Mouse (Mus musculus) gastrocnemius, postnatal 36 days (tissue): ENCODE data around the gene Rps27l. TPM values are rescaled to one million over a fixed set of nuclear protein-coding genes. Genes with fewer than 3 reads are reported as not detected.
"Not testable (repeated sequence)": the region's sequence is repeated elsewhere in the genome, so short reads cannot be mapped to it uniquely, and the experiment has no call there.

Source experiments
- DNase-seq, 2 experiments: peaks; one replicate each; pipeline ENCODE4 v3.0.0; 2022
- intact Hi-C: fragments of 180-260 bp; cut with DNase I; formaldehyde crosslinking; loops from one replicate; pipeline ENCODE4 v1.15.1; 2025
- long read RNA-seq, 2 experiments: library from polyadenylated mRNA; stranded (forward); transcript quantifications; one replicate each; pipeline ENCODE4 v2.0.0; 2021
- total RNA-seq, 2 experiments: library from RNA; stranded (reverse); gene quantifications; 2 replicates each; pipeline ENCODE4 v1.2.3; 2021

Rps27l gene
- total RNA-seq: 100 to 1,000 TPM; 170 to 203 TPM
- long read RNA-seq, experiment 1, transcript Rps27l-201 (4 exons, 499 nt): major isoform, 228 of 241 reads
- long read RNA-seq, experiment 1, partial matches to known transcripts: 8 of 241 reads
- long read RNA-seq, experiment 1, other reads (novel, unspliced or antisense): 2 of 241 reads
- long read RNA-seq, experiment 2, transcript Rps27l-201 (4 exons, 499 nt): major isoform, 281 of 295 reads
- long read RNA-seq, experiment 2, partial matches to known transcripts: 9 of 295 reads
- long read RNA-seq, experiment 2, other reads (novel, unspliced or antisense): 2 of 295 reads

DNA sequence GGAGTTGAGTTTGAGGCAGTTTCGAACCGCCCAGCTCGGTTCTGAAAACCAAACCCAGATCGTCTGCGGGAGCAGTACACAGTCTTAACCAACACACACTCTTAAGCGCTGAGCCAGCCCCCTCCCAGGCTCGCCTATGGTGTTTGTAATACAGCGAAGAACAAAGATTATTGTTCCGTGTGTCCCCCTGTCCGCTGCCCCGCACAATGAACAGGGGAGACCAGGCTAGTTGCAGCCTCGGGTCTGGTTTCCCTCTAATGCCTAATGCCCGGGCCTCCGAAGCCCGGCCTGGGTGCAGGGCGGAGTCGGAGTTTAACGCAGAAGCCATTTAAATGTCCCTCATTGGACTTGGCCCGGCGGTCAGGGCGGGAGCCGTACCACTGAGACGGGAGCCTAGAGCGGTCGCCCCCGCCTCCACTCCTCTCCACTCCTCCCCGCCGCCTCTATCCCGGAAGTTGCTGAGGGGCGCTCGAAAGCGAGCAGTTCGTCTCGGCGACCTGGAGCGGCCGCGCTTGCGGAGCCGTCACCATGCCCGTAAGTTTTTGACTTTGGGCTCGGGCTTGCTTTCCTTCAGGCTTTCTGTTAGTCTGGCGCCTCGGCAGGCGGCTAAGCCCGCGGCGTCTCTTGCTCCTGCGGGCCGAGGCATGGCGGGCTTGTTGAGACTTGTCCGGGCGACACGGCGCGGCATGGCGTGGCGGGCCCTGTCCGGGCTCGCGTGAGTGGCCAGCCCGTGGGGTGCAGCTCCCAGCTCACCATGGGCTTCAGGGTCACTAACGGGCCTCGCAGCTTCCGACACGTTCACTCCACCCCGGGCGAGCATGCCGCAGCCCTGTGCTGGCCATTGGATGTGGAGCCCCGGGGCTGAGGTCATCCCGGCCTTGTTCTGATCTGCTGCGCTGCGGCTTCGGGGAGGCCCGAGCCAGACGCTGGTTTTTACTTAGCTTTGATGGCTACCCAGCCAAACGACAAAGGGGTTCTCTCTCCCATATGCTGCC is at the start of gene Rps27l:
Gene Rps27l (plus strand): TSS at position 440 of the 995 bp plus-strand sequence.
- DNase-seq: peak; percentile 90 to 93
- intact Hi-C loops: loop anchor here (2.0 kb wide), 1 partner anchor 29 kb away; the partner anchor contains the start of gene Lactb

DNA sequence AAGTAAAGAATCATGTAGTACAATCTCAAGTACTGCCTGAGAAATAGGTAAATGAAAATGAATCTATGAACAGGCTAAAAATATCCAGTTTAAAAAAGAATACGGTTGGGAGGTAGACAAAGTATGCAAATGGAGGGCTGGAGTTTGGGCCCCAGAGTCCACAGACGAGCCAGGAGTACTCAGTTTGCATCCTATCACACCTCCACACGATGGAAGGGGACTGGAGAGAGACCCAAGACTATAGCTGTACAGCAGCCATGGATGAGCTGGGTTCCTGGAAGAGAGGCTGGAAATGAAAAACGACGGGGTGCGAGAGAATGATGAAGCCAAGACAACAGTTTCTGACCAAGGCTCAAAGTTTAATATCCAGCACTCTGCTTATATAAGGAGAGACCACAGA is 48.9 kb upstream of the Rps27l start:
- DNase-seq: no peak
- intact Hi-C loops: no loop called here

DNA sequence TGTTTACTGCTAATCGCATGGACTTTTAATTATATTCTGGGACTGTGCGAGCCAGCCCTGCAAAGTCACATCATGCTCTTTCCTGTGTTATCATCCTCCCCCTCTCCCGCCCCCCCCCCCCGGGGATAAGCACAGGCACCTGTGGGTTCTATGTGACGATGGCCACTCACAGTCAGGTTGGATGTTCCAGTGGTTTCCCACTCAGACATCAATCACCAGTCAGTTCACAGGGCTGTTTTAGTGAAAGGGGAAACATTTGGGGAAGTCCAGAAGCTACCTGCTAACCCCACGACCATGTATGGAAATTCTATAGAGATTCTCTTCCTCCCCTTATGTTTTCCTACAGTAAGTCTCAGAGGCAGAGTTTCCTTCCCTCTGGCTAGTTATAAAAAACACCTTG is 48.0 kb upstream of the Rps27l start:
- DNase-seq: no peak
- intact Hi-C loops: no loop called here

DNA sequence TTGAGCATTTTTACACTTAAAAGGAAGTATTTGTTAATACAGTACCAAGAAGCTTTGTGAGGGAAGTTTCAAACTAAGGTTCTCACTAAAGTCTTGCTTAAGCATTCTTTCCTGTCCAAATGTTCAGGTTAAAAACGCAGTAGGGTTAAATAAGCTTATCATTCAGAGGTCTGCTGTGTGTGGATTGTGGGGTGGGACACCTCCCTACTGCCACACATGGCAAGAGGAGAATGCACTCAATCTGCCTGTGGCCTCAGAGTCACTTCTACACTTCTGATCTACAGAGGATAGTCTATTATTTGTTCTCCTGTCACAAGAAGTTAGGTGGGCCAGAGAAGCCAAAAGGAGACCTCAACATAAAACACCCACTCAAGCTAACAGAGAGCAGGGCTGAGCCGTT is 46.8 kb upstream of the Rps27l start:
- intact Hi-C loops: no loop called here
- no peak for DNase-seq

DNA sequence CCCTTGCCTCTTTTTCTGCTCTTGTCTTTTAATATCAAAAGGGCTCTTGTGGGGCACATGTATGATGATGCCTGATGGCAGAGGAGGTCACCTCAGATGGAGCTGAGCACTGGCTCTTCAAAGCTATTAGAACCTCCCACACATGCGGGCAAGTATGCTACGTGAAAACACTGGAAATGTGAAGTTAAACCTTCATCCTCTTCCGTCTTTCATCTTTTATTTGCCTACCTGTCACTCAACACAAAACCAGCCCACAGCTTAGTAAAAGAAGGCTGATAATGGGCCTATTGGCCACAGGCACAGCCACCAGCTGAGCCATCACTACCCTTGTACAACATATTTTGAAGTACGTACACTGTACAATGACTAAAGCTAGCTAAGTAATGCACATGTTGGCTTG is 46.4 kb upstream of the Rps27l start:
- intact Hi-C loops: no loop called here
- DNase-seq: no peak

DNA sequence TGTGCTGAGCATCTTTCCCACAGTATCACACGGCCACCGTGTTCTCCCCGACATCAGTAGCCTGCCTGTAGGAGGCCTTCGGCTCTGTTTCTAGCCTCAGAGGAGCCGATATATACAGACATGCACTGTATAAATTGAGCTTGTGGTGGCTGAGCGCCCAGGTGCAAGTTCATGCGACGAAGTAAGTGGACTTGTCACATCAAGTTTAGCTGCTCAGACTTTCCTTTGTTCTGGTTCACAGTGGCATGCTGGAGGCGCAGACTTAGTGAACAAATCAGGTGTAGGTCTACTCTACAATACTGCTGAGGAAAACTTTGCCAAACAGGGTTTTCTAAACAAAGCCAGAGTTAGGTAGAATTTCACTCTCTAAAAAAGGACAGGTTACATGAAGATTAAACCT is 39.9 kb upstream of the Rps27l start:
- no peak for DNase-seq
- intact Hi-C loops: no loop called here

DNA sequence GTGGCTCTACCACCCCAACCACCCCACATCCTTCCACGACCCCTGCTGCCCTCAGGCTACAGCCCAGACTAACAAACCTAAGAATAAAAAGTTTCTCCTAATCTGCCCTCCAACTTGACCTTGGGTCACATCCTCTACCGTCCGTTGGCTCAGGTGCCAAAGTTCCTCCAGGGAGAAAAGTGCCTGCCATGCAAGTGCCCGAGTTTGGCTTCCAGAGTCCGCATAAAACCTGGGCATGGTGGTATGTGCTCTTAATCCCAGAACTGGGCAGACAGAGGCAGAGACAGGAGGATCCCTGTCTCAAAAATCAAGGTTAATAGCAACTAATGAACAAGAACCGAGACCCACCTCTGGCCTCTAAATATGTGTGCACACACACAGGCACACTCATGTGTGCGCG is 38.8 kb upstream of the Rps27l start:
- intact Hi-C loops: no loop called here
- DNase-seq: no peak

DNA sequence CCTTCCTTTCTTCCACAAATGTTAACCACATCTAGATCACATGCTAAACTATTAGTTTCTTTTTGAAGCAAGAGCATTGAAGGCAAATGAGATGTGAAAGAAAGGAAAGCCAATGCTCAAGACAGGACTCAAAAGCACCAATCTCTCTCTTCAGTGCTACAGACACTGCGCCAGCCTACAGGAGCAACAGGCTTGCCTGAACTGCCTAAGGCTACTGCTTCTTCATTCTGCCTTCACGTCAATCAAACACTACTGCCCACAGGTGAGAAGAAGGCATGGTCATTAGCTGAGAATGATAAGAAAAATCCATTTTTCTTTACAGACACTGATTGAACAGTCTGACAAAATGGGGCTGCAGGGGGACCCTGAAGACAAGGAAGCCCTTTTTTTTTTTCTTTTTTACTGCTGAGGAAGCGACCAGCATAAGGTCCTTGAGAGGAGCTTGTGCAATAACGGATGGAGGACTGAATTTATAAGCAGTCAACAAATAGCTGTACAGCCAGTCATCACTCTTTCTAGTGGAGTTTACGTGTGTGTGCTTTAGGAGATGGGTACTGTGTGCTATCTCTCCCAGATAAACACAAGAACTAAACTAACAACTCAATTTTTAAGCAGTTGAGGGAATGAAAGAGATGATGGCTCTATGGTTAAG is 38.0 kb upstream of the Rps27l start:
- no peak for DNase-seq
- intact Hi-C loops: no loop called here

DNA sequence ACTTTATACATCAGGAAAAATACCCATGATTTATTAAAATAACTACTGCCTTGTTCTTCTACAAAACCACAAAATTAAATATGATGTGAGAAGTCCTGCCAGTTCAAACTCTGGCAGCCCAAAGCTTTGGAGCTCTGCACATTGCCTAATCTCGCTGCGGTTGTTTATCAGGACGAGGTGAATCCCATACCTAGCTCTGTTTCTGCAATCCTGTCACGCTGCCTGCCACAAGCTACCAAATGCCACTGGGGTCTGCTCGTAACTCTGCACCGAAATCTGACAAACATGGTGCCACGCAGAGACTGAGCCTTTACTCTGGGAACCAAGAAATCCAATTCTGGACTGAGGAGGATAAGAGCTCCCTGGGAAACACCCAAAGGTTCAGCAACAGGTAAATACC is 36.0 kb upstream of the Rps27l start:
- no peak for DNase-seq
- intact Hi-C loops: no loop called here

DNA sequence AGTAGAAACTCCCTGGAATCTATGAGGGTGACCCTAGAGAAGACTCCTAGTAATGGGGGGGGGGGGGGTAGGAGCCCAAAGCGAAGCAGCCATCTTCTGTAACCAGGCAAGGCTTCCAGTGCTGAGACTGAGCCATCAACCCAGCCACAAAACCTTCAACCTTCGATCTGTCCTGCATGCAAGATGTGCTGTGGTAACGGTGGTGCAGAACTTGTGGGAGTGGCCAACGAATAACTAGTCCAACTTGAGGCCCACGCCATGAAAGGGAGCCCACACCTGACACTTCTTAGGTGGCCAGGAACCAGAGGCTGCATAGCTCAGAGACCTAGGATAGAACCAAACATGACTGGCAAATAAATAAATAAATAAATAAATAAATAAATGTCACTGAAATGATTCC is 35.2 kb upstream of the Rps27l start:
- DNase-seq: no peak
- intact Hi-C loops: no loop called here

DNA sequence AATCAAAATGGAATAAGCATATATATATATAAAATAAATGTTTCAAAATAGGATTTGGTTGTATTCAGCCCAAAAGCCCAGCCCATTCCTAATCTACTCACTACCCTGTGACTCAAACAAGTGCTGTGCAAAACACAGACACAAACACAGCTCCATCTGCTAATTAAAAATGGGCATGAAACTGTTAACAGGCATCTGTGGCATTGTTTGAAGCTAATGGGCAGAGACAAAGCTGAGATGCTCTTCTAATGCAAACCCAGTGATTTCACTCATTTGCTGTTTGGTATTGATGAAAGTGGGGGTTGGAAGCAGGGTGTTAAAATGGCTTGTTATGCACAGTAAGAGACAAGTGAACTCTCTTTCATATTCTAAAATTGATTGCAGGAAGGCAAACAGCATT is 33.6 kb upstream of the Rps27l start:
- DNase-seq: no peak
- intact Hi-C loops: no loop called here

DNA sequence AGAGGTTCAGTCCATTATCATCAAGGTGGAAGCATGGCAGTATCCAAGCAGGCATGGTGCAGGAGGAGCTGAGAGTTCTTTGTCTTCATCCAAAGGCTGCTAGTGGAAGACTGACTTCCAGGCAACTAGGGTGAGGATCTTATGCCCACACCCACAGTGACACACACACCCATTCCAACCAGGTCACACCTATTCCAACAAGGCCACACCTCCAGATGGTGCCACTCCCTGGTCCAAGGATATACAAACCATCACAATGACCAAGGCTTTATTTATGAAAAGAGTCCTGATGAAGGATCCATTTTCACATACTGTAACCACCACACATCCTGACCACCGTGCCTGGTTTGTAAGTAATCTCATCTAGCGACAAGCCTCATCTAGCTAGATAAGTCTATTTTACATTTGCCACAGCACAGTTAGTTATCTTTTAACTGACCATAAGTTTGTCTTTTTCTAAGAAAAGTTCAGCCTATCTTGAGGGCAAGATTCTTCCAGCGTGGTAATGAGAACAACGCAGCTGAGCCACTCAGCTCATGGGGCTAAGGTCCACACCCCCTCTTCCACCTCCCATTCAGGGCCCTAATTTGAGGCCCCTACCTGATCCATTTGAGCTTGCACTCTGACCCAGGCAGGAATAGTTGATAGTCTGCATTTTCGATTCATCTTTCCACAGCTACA is 32.5 kb upstream of the Rps27l start:
- intact Hi-C loops, DNase-seq: not testable (repeated sequence)

DNA sequence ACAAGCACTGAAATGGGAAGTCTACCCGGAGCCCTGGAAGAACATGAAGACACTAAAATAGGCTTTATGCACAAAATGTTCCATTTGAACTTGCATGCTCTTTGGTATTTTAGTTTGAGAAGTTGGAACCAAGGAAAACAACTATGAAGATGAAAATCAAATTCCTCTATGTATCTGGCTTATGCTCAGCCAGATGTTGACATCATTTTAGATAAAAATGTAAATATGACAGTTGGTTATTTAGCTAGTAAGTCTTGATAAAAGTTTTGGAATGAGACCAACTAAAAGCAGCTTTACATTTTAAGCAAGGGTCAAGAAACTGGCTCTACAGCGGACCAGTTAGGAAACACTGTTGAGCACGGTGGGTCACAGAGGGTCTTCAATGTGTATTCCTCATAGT is 31.3 kb upstream of the Rps27l start:
- intact Hi-C loops: no loop called here
- no peak for DNase-seq

DNA sequence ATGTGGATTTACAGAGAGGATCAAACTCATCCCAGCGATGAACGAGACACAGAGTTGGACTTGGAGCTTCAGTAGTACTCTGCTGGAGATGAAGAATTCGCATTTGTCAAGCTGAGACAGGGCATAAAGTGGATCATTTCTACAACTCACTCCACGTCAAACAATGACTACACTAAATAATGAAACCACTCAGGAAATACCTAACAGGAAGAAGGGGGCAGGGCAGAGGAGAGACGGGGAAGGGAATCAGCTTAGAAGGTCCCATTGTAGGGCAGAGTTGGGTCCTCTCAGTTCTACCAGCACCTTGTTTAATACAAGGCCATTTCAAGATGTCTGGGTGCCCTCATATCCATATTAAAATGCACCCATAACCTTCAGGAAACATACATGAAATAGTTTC is 30.5 kb upstream of the Rps27l start:
- DNase-seq: no peak
- intact Hi-C loops: no loop called here

DNA sequence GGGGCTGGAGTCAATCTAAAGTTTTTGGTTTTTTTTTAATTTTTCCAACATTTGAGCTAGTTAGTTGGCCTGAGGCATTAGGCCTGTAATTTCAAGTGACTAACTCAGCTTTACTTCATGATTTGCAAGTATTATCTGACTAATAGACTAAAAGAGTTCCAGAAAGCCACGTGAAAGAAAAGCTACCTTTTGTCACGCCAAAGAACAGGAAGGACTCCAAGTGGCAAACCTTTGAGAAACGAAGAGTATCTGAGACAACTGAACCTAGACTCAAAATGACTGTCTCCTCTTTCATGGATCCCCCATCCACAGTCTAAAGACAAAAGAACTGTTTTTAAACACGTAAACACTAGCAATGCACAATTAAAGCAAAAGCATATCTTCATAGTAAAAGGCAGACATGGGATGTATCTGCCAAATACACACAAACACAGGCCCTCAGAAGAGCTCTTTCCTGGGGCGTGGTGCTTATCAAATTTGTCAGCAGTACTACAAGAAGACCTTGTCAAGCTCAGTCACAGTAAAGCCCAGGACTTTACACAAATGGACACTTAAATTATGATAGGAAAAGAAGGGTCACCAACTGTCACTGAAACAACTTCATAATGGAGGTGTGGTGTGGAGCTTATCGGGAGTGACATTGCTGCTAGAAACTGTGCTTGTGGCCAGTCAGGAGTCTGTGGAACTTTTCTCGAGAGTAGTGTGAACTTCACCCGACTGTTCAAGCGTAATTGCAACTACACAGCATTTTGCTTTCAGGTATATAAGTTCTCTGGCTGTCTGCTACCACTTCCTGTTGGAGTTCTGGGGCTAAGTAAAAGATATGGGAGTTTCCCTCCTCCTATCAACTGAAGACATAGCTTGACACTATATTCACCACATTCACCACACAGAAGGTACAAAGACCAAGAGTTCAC is 29.8 kb upstream of the Rps27l start:
- intact Hi-C loops: no loop called here

DNA sequence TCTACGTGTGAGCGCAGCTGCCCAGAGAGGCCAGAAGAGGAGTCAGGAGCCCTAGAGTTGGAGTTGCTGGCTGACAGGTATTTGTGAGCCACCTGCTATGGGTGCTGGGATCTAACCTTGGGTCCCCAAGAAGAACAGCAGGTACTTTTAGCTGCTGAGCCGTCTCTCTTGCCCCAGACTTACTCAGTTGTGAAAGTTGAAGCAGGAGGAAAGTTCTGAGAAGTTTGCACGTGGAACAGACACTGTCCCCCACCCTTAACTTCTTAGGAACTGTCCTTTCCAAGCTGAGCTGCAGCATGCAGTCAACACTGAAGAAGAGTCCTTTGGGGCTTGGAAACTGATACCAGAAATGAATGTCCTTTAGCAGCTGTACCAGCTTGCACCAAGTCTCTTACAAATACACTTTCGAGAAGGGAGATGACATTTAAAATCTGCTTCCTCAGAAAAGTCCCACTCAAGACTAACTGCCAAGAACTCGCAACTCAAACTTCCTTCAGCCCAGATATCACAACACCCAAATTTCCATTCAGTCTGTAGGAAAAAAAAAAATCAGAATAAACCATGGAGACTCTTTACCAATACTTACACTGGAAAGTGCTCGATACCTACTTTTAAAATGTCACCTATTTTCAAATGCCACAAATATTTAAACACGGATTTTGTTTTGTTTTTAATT is 28.5 kb upstream of the Rps27l start:
- no peak for DNase-seq
- intact Hi-C loops: no loop called here

More for the DNA sequence above, 29.8 kb upstream of the Rps27l start:
- no peak for DNase-seq

DNA sequence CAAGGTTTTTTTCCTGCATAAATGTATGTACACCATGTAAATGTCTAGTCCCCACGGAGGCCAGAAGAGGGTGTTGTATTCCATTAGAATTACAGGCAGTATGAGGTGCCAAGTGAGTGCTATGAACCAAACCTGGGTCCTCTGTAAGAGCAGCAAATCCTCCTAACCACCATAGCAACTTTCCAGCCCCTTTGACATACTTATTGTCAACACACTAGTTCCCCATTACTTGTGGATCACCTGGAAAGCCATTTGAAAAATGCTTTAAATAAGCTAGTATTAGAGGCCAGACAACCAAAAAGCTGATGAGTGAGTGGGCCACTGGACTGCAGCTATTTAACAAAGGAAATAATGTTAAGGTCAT is 28.0 kb upstream of the Rps27l start:
- intact Hi-C loops: no loop called here
- DNase-seq: no peak

DNA sequence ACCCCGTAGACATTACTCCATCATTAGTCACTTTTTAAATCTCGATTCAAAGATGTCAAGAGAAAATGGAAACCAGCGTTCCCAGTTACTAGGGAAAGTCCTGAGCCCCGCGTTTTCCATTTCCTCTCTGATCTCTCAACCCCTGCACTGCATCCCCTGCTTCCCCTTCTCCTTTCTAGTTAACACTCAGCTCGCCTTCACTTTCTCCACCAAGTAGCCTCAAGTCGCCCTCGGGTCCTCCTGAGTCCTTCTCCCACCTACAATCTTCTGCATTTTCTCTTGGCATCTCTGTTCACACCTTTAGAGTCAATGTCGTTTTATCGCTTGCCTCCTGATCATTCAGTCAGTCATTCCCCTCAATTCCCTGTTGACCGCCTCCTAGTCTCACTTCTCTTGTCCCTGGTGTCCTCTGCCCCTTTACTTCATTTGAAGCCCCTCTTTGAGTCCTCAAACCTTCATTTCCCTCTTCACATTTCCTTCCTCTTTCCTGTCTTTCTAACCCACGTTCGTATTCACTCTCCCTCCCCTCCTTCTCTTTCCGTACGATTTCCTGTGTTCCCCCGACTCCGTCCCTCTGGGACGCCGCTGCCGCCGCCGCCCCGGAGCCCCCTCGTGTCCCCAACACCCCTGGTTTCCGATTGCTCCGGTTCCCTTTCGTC is 27.1 kb upstream of the Rps27l start:
- intact Hi-C loops: no loop called here
- no peak for DNase-seq
